Mouse (Mus musculus) cortical plate, adult 2 months (tissue): Measurements from ENCODE around the gene Csf3.

Source experiments
- CTCF ChIP-seq: fragments of 200-500 bp; IDR thresholded peaks from 2 replicates; pipeline ENCODE4 v1.5.1; 2011; ENCODE audit warnings: mild to moderate bottlenecking, control low read depth, low read length; ENCODE audit not compliant: insufficient read depth; ENCODE audit errors: extremely low read depth
- POLR2A ChIP-seq: fragments of 200-500 bp; IDR thresholded peaks from 2 replicates; pipeline ENCODE4 v1.6.1; 2011; ENCODE audit warnings: mild to moderate bottlenecking, low read length, control low read depth; ENCODE audit not compliant: insufficient read depth; ENCODE audit errors: extremely low read depth

DNA sequence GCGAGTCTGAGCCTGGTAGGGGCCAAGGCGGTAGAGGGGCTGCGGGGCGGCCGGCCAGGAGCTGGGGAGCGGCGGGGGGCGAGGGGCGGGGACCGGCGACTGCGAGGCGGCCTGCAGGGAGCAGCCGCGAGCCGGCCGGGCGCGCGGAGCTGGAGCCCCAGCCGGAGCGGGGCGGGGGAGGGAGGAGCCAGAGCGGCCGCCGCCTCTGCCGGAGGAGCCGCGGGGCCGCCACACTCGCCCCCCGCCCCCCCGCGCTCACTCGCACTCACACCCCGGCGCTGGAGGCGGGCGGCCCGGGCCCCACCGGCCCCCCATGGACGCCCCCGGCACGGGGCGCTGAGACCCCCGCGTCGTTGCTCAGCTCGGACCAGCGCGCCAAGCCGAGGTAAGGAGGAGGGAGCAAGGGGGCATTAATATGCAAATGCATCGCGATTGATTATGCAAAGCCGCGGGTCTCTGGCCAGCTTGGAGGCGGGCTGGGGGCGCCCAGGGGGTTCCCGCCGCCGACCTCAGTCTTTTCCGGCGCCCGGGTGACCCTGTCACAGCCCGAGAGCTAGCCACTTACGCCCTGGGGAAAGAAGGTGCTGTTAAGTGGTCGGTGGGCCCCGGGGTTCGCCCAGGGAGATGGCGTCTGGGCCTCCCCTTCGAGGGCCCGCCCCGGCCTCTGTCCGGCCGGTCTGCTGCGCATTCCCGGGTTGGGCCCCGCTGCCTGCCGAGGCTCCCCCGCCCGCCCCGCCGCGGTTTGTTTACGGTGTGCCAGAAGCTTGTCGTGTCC is 40.7 kb downstream of the Csf3 start:
- TF ChIP-seq CTCF (no peak), POLR2A (no peak)
